Mouse (Mus musculus): ENCODE data around the gene Ttll4. TPM values are rescaled to one million over a fixed set of nuclear protein-coding genes. Genes with fewer than 3 reads are reported as not detected.

The Ttll4 gene
- total RNA-seq, 1 experiment from 2014 or later: 13.3 TPM

DNA sequence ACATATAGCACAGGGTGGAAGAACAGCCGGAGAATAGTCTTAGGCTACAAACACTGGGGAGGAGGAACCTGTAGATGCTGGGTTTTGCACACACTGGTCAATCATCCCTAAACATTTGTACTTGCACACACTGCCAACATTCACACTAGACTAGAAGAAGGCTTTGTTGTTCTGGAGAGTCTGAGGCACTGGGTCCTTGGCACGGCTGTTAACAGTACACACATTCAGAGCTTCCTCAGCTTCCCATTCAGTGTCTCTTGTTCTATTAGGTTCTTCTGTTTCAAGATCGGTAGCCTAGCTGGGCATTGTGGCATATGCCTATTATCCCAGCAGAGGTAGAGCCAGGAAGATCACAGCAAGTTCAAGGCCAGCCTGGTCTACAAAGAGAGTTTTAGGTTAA is 42.6 kb downstream of the Ttll4 start:
- ATAC-seq (replicated peaks; ENCODE audit: insufficient number of reproducible peaks, low FRiP score, low TSS enrichment, poor library complexity, severe bottlenecking): no peak

DNA sequence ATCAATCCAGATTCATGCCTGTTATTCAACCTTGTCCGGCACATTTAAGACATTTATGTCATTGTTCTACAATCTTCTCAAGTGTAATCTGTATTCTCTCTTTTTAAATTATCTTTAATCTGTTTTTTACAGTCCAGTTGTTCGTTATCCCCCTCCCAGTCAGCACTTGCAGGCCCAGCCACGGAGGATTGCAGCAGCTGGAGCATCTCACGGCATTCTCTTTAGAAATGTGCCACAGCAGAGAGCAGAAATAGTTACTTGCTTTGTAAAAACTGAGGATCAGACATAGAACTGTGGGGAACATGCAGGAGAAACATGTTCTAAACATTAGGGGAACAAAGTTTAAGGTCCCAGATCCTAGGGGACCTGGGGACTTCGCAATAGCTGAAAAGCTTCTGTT is 43.5 kb downstream of the Ttll4 start:
- no peak for ATAC-seq (replicated peaks; ENCODE audit: insufficient number of reproducible peaks, low FRiP score, low TSS enrichment, poor library complexity, severe bottlenecking)

DNA sequence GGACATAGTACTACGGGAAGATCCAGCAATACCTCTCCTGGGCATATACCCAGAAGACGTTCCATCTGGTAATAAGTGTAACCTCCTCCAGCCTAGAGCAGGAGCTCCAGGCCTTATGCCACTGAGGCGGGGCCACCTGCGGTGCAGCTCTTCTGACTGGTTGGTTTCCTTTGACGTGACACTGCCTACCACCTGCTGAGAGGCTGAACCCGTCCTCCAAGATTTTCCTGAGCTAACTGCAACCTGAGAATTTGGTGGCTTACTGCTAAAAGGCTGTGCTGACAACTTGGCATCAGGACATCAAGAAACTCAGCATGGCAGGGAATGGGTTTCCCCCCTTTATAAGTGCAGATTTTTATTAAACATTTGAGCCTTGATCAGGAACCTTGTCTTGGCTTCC is 48.0 kb downstream of the Ttll4 start:
- ATAC-seq (replicated peaks; ENCODE audit: insufficient number of reproducible peaks, low FRiP score, low TSS enrichment, poor library complexity, severe bottlenecking): no peak

DNA sequence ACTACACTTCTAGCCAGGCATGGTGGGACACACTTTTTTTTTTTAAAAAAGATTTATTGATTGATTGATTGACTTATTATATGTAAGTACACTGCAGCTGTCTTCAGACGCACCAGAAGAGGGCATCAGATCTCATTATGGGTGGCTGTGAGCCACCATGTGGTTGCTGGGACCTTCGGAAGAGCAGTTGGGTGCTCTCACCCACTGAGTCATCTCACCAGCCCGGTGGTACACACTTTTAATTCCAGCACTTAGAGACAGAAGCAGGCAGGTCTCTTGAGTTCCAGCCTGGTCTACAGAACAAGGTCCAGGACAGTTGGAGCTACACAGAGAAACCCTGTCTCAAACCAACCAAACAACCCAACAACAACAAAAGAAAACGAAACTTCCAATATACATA is 50.5 kb downstream of the Ttll4 start:
- ATAC-seq (replicated peaks; ENCODE audit: insufficient number of reproducible peaks, low FRiP score, low TSS enrichment, poor library complexity, severe bottlenecking): no peak

DNA sequence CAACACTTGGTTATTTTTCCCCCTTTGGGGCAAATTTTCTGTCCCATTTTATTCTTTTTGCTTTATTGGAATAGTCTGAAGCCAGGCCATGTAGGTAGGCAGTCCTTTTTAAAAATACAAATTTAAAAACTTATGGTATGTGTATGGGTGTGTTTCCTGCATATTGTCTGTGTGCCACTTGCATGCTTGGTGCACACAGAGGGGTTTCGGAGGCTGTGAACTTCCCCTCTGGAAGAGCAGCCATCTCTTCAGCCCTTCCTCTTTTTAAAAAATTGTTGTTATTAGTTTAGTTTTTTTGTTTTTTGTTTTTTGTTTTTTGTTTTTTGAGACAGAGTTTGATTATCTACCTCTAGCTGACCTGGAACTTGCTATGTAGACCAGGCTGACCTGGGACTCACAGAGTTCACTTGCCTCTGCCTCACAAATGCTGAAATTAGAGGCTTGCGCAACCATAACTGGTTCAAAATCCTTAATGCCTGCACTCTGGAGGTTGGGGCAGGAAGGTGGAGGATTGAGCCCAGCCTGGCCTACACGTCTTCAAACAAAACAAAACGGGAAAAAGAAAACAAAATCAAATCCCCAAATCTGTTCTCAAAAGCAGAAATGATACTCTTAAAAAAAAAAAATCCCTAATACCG is 51.0 kb downstream of the Ttll4 start:
- 0 out of 2 replicates have a peak, but pooled peaks have one; percentile 57 for ATAC-seq (replicated peaks; ENCODE audit: insufficient number of reproducible peaks, low FRiP score, low TSS enrichment, poor library complexity, severe bottlenecking)

DNA sequence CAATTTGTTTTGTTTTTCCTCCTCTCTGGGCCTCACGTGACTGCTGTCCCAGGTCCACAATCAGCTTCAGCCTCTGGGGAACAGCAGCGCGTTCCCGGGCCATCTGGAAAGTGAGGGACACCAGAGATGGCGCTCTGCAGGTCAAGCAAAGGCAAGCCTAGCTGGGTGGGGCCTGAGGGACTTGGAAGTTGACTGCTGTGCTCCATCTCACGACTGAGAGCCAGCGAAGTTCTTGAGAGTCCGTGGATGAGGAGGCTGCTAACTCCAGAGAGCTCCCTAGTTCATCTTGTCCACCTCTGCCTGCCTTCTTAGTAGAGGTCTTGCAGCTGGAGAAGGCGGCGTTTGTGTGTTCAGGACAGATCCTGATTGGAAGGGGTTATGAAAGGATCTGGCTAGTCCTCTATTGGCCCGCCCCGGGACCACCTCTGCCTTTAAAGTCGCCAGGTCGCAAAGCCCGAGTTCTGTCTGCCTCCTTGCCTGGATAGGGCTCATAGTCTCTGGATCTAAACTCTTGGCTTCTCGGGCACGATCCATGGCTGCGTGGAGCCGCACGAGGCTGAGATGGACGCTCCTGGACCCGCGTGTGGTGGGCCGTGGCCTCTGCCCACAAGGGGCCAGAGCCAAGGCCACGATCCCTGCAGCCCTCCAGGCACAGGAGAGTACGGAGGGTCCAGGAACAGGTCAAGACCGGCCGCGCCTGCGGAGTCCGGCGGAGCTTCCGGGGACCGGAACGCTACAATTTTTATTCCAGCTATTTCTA is 51.7 kb downstream of the Ttll4 start, which contains the start of gene Cyp27a1:
Gene Cyp27a1, plus strand, starts transcription at position 476 of the 760 bp plus-strand sequence.
- ATAC-seq (replicated peaks; ENCODE audit: insufficient number of reproducible peaks, low FRiP score, low TSS enrichment, poor library complexity, severe bottlenecking): peak; percentile 44

DNA sequence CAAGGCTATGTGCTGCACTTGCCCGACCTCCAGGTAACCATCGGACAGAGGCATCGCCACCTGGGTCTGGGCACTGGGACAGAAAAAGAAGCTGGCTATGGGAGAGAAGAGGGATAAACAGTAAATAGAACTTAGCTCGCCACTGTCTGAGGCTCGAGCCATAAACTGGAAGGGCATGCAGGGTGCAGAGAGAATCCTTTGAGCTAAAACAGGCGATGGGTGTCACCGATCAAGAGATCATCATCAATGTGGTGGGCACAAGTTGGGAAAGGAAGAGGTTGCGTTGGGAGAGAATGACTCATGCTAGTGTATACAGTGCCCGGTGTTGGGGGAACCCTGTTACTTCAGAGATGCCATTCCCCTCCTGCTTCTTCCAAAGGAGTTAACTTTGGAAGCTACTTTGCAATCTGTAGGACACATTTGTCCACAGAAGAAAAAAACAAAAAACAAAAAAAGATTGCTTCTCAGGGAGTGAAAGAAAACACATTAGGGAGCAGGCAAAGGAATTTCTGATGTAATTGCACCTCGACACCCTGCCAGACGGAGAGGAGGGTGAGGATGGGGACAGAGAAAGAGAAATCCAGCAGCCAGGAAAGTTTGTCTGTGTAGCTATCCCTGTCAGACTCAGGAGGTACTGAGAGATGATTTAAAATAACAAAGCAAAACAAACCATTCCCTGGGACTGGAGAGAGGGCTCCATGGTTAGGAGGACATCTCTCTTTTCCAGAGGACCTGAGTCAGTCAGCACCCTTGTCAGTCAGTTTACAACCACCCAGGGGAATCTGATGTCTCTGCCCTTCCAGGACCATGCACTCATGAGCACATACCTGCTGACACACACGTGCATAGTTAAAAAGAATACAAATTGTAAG is 52.5 kb downstream of the Ttll4 start:
- no peak for ATAC-seq (replicated peaks; ENCODE audit: insufficient number of reproducible peaks, low FRiP score, low TSS enrichment, poor library complexity, severe bottlenecking)

DNA sequence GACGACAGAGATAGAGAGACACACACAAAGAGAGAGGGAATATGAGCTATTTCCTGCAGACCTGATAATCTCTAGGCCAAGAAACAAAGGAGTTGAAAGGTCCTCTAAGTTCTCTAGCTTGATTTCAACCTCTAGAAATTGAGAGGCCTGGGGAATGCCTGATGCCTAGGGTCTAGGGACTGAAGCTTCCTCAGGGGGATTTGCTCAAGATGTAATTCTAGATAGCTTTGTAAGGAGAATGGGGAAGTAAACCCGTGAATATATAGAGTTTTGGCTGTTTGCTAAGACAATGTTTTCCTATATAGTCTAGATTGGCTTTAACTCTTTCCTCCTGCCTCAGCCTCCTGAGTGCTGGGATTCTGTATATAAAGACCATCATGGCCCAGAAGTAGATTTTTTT is 53.4 kb downstream of the Ttll4 start:
- ATAC-seq (replicated peaks; ENCODE audit: insufficient number of reproducible peaks, low FRiP score, low TSS enrichment, poor library complexity, severe bottlenecking): no peak

DNA sequence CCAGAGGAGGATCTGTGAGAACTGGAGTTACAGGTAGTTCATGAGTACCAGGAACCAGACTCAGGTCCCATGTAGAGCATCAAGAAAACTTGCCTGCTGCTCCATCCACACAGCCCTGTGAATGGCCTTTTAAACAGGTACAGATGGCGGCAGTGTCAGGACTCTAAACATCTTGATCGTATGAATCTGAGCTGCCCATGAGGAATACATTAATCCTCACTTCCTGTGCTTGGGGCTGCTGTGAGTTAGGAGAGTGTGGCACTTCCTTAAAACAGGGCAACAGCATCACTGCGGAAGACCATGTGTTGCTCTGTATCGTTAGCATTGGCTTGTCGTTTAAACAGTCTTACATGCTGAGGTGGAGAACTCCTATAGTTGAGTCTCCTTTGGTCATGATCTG is 53.9 kb downstream of the Ttll4 start:
- ATAC-seq (replicated peaks; ENCODE audit: insufficient number of reproducible peaks, low FRiP score, low TSS enrichment, poor library complexity, severe bottlenecking): peak; percentile 60

DNA sequence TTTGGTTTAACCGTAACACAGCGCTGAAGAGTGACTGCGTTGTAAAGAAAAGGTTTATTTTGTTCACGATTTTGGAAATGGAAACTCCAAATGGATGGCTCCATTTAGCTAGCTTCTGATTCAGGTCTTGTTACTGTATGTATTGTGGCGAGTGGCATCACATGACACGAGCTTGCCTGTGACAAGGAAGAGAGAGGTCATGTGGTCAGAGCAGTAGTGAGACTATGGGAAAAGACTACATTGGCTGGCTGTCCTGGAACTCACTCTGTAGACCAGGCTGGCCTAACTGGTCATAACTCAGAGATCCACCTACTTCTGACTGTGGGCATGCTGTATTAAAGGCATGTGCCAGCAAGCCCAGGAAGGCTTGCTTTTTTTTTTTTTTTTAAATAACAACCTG is 54.3 kb downstream of the Ttll4 start:
- no peak for ATAC-seq (replicated peaks; ENCODE audit: insufficient number of reproducible peaks, low FRiP score, low TSS enrichment, poor library complexity, severe bottlenecking)

DNA sequence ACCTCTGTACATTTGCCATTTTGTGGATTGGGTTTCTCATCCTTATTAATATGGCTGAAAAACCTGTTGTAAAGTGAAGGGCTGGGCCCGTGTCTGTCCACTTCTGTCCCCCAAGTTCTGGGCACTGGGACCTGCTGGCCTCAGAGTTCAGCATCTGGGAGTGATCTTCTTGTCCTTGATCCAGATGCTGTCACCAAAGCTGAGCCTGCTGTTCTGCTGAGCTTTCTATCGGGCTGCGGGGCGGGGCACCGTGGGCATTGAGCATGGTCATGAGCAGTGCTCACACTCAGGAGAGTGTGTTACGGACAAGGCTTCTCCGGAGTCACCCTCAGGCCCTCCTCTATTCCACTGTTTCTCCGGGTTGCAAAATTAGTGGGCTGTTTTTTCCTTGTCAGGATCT is 56.6 kb downstream of the Ttll4 start:
- ATAC-seq (replicated peaks; ENCODE audit: insufficient number of reproducible peaks, low FRiP score, low TSS enrichment, poor library complexity, severe bottlenecking): no peak

DNA sequence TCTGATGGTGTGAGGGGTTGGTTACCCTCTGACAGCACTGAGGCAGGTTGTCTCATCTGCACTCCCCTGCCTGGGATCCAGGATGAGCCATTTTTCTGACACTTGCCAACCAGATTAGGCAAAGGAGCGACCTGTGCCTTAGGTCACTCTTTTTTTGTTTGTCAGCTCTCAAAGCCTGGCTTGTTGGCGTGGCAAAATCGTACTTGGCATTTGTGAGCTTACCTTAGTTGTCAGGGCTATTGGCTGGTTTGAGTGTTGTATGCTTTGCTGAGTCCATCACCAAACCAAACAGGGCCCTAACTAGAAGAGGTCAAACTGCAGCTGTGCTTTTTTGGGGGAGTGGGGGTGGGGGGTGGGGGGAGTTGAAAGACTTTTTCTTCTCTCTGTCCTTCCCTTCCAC is 57.7 kb downstream of the Ttll4 start:
- ATAC-seq (replicated peaks; ENCODE audit: insufficient number of reproducible peaks, low FRiP score, low TSS enrichment, poor library complexity, severe bottlenecking): no peak

DNA sequence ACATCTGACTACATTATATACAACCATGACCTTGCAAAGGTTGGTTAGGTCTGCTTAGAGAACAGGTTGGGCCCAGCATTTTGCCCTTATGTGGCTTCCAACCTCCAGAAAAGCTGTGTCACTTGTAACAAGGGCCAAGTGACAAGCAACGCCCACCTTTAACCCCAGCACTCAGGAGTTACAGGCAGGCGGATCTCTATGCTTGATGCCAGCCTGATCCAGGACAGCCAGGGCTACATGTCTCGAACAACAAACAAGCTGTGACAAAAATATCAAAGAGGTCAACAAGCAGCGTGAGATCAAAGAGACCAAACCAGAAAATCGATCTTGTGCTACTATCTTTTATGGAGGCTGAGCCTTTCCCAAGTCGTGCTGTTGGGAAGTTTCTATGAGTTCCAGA is 60.1 kb downstream of the Ttll4 start:
- ATAC-seq (replicated peaks; ENCODE audit: insufficient number of reproducible peaks, low FRiP score, low TSS enrichment, poor library complexity, severe bottlenecking): no peak

DNA sequence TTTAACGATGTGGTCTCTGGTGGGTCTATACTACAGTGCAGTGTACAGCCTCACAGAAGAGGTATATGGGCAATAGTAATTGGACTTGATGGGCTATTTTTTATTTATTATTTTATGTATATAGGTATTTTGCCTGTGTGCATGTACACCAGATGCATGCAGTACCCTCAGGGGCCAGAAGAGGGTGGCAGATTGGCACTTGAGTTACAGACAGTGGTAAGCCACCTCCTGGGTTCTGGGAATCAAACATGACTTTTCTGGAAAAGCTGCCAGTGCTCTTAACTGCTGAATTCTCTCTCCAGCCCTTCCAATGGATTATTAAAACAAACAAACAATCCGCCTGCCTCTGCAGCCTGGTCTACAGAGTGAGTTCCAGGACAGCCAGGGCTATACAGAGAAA is 62.2 kb downstream of the Ttll4 start:
- no peak for ATAC-seq (replicated peaks; ENCODE audit: insufficient number of reproducible peaks, low FRiP score, low TSS enrichment, poor library complexity, severe bottlenecking)

DNA sequence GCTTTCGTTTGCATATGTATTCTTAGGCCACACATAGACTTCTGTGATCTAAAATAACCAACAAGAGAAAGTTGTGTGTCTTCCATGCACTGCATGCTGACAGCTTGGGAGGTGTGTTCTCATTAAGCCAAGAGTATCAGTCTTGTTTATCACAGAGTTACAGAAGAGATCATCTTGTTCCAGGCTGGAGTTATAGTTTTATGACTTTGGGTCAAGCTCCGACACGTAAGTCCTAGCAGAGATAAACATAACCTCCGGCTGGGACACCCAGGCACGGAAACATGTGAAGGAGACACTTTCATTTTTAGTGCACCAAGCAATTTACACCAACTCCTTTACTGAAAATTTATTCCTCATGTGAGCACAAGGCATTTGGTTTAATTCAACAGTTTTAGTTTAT is 64.6 kb downstream of the Ttll4 start:
- no peak for ATAC-seq (replicated peaks; ENCODE audit: insufficient number of reproducible peaks, low FRiP score, low TSS enrichment, poor library complexity, severe bottlenecking)

DNA sequence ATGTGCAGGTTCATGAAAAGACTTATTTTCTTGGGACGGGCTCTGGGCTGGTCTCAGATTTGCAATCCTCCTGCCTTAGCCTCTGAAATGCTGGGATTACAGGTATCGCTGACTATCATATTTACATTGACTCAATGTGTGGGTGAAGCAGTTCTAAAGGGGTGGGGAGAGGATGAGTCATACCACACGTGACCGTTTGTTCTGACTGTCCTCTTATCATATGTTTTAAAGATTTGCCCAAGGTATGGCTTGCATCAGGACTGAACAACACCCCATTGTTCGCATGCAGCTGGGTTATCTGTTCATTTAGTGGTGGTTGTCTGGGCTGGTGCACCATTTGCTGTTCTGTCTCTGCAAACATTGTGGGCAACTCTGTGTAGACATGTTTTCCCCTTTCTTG is 65.1 kb downstream of the Ttll4 start:
- no peak for ATAC-seq (replicated peaks; ENCODE audit: insufficient number of reproducible peaks, low FRiP score, low TSS enrichment, poor library complexity, severe bottlenecking)

DNA sequence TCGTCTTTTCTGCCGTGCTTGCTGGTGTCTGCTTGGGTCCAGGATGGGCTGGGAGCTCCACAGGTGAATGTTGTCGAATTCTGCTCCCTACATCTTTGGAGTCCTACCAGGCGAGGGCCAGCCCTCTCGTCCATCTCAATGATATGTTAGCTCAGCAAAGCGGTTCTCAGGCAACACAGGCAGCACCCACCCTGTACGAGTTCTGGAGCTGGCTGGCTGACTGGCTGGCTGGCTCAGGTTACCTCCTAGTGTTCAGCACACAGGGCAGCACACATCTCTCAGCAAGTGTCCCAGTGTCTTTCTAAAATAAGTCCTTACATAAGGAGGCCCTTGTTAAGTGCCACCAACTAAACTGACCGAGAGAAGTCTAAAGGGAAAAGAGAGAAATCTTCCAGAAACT is 66.9 kb downstream of the Ttll4 start:
- no peak for ATAC-seq (replicated peaks; ENCODE audit: insufficient number of reproducible peaks, low FRiP score, low TSS enrichment, poor library complexity, severe bottlenecking)

DNA sequence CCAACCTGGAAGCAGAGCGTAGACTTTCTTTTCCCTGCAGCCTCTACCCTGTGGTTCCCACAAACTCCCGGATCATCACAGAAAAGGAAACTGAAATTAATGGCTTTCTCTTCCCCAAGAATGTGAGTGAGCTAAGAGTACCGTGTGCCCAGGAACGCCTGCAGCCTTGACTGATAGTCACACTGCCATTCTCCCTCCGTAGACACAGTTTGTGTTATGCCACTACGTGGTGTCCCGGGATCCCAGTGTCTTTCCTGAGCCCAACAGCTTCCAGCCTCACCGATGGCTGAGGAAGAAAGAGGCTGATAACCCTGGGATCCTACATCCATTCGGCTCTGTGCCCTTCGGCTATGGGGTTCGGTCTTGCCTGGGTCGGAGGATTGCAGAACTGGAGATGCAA is 75.4 kb downstream of the Ttll4 start:
- no peak for ATAC-seq (replicated peaks; ENCODE audit: insufficient number of reproducible peaks, low FRiP score, low TSS enrichment, poor library complexity, severe bottlenecking)

DNA sequence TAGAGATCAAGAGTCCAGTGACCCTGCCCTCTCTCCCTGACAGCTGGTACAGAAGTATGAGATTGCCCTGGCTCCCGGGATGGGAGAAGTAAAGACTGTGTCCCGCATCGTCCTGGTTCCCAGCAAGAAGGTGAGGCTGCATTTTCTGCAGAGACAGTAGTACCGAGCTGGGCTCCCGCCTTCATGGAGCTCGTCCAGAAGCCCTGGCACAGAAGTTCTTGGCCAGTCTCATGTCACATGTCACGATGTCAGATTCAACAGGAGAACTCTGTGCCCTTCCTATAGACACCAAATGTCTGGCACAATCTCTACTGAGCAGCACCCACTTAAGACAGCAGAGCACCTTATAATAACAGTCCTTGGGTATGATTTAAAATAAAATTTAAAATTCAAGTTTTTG is 76.0 kb downstream of the Ttll4 start:
- no peak for ATAC-seq (replicated peaks; ENCODE audit: insufficient number of reproducible peaks, low FRiP score, low TSS enrichment, poor library complexity, severe bottlenecking)

DNA sequence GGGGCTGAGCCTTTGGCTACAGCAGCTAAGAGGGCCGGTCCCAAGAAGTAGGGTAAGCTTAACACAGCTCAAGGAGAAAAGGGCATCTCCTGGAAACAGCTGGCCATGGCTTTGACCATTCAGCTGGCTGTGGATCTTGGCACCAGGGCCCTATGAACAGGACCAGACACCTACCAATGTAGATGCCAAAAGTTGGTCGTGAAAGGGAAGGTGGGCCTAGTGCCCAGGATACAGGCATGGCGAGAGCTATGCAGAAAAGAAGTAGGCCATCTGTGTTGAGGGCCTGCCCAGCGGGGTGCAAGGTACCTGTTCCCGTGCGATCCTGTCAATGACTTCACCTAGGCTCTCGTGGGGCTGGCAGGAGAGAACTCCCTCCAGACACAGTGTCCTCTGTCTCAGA is 79.3 kb downstream of the Ttll4 start:
- no peak for ATAC-seq (replicated peaks; ENCODE audit: insufficient number of reproducible peaks, low FRiP score, low TSS enrichment, poor library complexity, severe bottlenecking)
